Mouse (Mus musculus): ENCODE results near the gene Arrdc2.

DNA sequence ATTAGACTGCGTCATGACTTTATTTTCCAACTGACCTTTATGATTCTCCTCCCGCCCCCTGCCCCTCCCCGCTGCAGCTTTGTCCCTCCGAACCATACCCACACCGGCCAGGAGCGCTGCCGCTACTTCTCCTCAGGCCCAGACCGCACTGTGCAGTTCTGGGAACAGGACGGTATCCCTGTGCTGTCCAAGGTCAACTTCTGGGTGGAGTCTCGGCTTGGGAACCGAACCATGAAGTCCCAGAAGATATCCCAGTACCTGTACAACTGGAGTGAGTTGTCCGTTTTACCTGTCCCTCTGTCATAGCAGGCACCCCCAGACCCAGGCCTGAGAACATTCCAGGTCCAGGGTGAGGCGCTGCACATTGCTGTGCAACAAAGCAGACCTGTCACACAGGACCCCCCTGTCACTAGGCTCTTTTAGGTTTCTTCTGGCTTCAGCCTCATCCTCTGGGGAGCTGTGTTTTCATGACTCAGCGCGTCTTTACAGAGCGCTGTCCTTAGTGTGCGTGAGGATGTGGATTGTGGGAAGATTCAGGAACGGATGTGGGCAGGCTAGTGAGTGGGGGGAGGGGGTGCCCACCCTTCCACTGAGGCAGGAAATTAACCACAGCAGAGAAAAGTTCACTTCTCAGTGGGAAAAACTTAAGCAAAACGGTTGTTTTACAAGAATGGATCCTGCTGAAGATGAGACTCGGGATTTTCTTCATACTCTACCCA is 28.4 kb downstream of the Arrdc2 start:
- TF ChIP-seq POLR2A (IDR thresholded peaks at IDR 0.05; ENCODE audit: extremely low read depth, insufficient read depth, low read length) (no peak), CTCF (IDR thresholded peaks at IDR 0.05; ENCODE audit: extremely low read depth, insufficient read depth, low read length) (no peak)

Measured in cortical plate, adult 2 months (tissue).